Mouse (Mus musculus) liver, adult (tissue): ENCODE results near the gene Gm3371.
"Not testable (repeated sequence)": the region's sequence is repeated elsewhere in the genome, so short reads cannot be mapped to it uniquely, and the experiment has no call there.

Source experiments
- GATA4 ChIP-seq: IDR thresholded peaks from 2 replicates; pipeline ENCODE4 v1.6.1; 2014; ENCODE audit warnings: mild to moderate bottlenecking, low read length; ENCODE audit not compliant: insufficient replicate concordance

The Gm3371 gene

GRCm38 (mm10) chr14:44410588-44410987, at the start of gene Gm3371:
Gene Gm3371 (minus strand): TSS chr14:44410688.
- TF ChIP-seq GATA4 = not testable (repeated sequence)

GRCm38 (mm10) chr14:44433335-44433734, 22.8 kb upstream of the Gm3371 start, which contains the start of gene Gm8232:
Gene Gm8232 (plus strand): TSS chr14:44433635.
- not testable (repeated sequence) for TF ChIP-seq GATA4

DNA sequence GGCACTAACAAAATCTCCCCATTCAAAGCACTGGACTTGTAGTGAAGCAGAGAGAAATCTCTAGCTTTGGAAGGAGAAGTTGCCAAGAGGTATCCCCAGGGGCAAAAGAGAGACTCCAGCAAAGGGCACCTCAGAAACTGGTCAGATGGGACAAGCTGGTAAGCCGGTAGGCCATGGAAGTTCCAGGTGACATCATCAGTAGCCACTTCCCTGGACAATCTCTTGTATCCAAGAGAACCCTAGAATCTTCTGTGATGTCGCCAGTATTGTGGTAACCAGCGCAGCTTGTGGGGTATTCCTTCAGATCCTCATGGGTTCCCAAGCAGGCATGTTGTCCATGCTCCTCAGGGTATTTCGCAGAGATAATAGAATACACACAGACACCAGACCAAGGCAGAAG, 45.4 kb downstream of the Gm3371 start, which contains the start of gene Gm8229:
Gm8229 (plus strand) TSS at position 301 of the 400 bp plus-strand sequence.
- not testable (repeated sequence) for TF ChIP-seq GATA4
